Mouse (Mus musculus) forebrain, embryonic 11.5 days (tissue): Measurements from ENCODE around the gene Id3. TPM values are rescaled to one million over a fixed set of nuclear protein-coding genes. Genes with fewer than 3 reads are reported as not detected.
A peak's percentile ranks its signal among the peaks of the same experiment; 100 is the strongest.

Experiments used
- ATAC-seq: fragments of 200-750 bp; cut with Nextera tagmentation; replicated peaks from 2 replicates; pipeline ENCODE4 v1.8.0; 2017; ENCODE audit warnings: moderate TSS enrichment; ENCODE audit not compliant: low FRiP score
- DNase-seq: peaks from one replicate; pipeline ENCODE4 v3.0.0-alpha.2; 2017; ENCODE audit warnings: low spot score
- H3K27ac ChIP-seq: fragments of 300-500 bp; sonication (generic); 2 replicates; pipeline ENCODE4 v1.5.1; 2014; ENCODE audit warnings: low read depth, low read length
- H3K27me3 ChIP-seq: fragments of 300-500 bp; sonication (generic); 2 replicates; pipeline ENCODE4 v1.6.1; 2014; ENCODE audit warnings: mild to moderate bottlenecking, low read length, mixed read lengths; ENCODE audit not compliant: control insufficient read depth, insufficient read depth
- H3K36me3 ChIP-seq: fragments of 300-500 bp; sonication (generic); 2 replicates; pipeline ENCODE4 v1.6.1; 2014; ENCODE audit warnings: mild to moderate bottlenecking, low read length, moderate library complexity, mixed read lengths; ENCODE audit not compliant: control insufficient read depth, insufficient read depth
- H3K4me1 ChIP-seq: fragments of 300-500 bp; sonication (generic); replicated peaks from 2 replicates; pipeline ENCODE4 v1.6.1; 2014; ENCODE audit warnings: low read length, mixed read lengths; ENCODE audit not compliant: control insufficient read depth, insufficient read depth
- H3K4me2 ChIP-seq: fragments of 300-500 bp; sonication (generic); 2 replicates; pipeline ENCODE4 v1.6.1; 2014; ENCODE audit warnings: low read depth, mild to moderate bottlenecking, low read length, moderate library complexity, mixed read lengths; ENCODE audit not compliant: severe bottlenecking
- H3K4me3 ChIP-seq: fragments of 300-500 bp; sonication (generic); 2 replicates; pipeline ENCODE4 v1.5.1; 2014; ENCODE audit warnings: low read depth, low read length
- H3K9ac ChIP-seq: fragments of 300-500 bp; sonication (generic); 2 replicates; pipeline ENCODE4 v1.6.1; 2014; ENCODE audit warnings: low read length
- H3K9me3 ChIP-seq: fragments of 300-500 bp; sonication (generic); 2 replicates; pipeline ENCODE4 v1.6.1; 2016; ENCODE audit warnings: low read length, mixed read lengths; ENCODE audit not compliant: control insufficient read depth
- WGBS: fragments of 180-500 bp; shearing (Covaris S2); extraction: QIAGEN DNeasy Blood & Tissue Kit; methylation state at CpG from one replicate; pipeline ENCODE4 v1.1.7; 2014; 5-methylcytosine and 5-hydroxymethylcytosine counted together
- polyA plus RNA-seq: library from polyadenylated mRNA; unstranded; fragments of >200 nt; fragmentation: Nextera tagmentation; extraction: Ambion mirVana; gene quantifications from 2 replicates; pipeline ENCODE4 v1.2.1, GENCODE M21; 2014

The Id3 gene
- polyA plus RNA-seq, 1 experiment from 2014 or later, result 351 TPM

GRCm38 (mm10) chr4:136180408-136181330, 37.4 kb downstream of the Id3 start:
- Histone ChIP-seq H3K9ac (peak overlapping the region; percentile 43), H3K36me3 (no peaks in the 10 kb centered on the region; the same call in 1 of the 2 replicates), H3K27me3 (no peaks in the 10 kb centered on the region)

GRCm38 (mm10) chr4:136181367-136181766, 38.1 kb downstream of the Id3 start:
- Histone ChIP-seq H3K9ac (no peak overlapping the region), H3K4me2 (no peak overlapping the region), H3K4me1 (peaks cover 6% of the 10 kb centered on the region; the same call in 1 of the 2 replicates), H3K4me3 (no peak overlapping the region), H3K9me3 (no peaks in the 10 kb centered on the region), H3K27me3 (no peaks in the 10 kb centered on the region), H3K27ac (no peak overlapping the region), H3K36me3 (no peaks in the 10 kb centered on the region; the same call in 1 of the 2 replicates)
- ATAC-seq, result no peak
- WGBS, result 23% methylated on average over 12 of the region's 12 CpGs
- DNase-seq, result peak; percentile 49

More at GRCm38 (mm10) chr4:136180408-136181330, 37.4 kb downstream of the Id3 start:
- DNase-seq (peak; percentile 71), ATAC-seq (peak; percentile 74)
- Histone ChIP-seq H3K4me2 (peak overlapping the region; percentile 36), H3K4me3 (peak overlapping the region; percentile 23), H3K9me3 (no peaks in the 10 kb centered on the region), H3K27ac (no peak overlapping the region), H3K4me1 (peaks cover 8% of the 10 kb centered on the region; the same call in 1 of the 2 replicates)
- 16% methylated on average over 23 of the region's 23 CpGs for WGBS

- Histone ChIP-seq H3K4me1 (0 out of 2 replicates have a peak, but pooled peaks cover 2% of the 10 kb centered on the region), H3K9me3 (no peaks in the 10 kb centered on the region), H3K27ac (no peak overlapping the region), H3K36me3 (peaks cover 3% of the 10 kb centered on the region; the same call in 1 of the 2 replicates), H3K27me3 (no peaks in the 10 kb centered on the region), H3K9ac (no peak overlapping the region), H3K4me3 (no peak overlapping the region), H3K4me2 (no peak overlapping the region)
- DNase-seq (no peak), ATAC-seq (no peak)
- 85% methylated on average over 9 of the region's 9 CpGs for WGBS
These were observed 42.1 kb downstream of the Id3 start for GRCm38 (mm10) chr4:136185375-136185774.

- no peak for ATAC-seq
- H3K36me3 ChIP-seq, result peaks cover 3% of the 10 kb centered on the region; the same call in 1 of the 2 replicates
These were observed 43.0 kb downstream of the Id3 start for GRCm38 (mm10) chr4:136186315-136186714.

GRCm38 (mm10) chr4:136186739-136187472, 43.6 kb downstream of the Id3 start:
- WGBS, result 90% methylated on average over 23 of the region's 23 CpGs
- no peak for DNase-seq
- Histone ChIP-seq H3K4me1 (no peaks in the 10 kb centered on the region), H3K27me3 (no peaks in the 10 kb centered on the region), H3K9ac (no peak overlapping the region), H3K4me3 (no peak overlapping the region), H3K36me3 (peaks cover 3% of the 10 kb centered on the region; the same call in 1 of the 2 replicates), H3K4me2 (no peak overlapping the region), H3K9me3 (no peaks in the 10 kb centered on the region), H3K27ac (no peak overlapping the region)
- no peak for ATAC-seq

More at GRCm38 (mm10) chr4:136186315-136186714, 43.0 kb downstream of the Id3 start:
- H3K27me3 ChIP-seq, result no peaks in the 10 kb centered on the region
- H3K9me3 ChIP-seq, result no peaks in the 10 kb centered on the region
- H3K4me1 ChIP-seq, result no peaks in the 10 kb centered on the region
- DNase-seq, result no peak
- H3K4me3 ChIP-seq, result no peak overlapping the region
- H3K9ac ChIP-seq, result no peak overlapping the region
- no peak overlapping the region for H3K27ac ChIP-seq
- no peak overlapping the region for H3K4me2 ChIP-seq
- WGBS, result 87% methylated on average over 8 of the region's 8 CpGs

GRCm38 (mm10) chr4:136188973-136189737, 45.9 kb downstream of the Id3 start:
- no peak overlapping the region for H3K27ac ChIP-seq
- H3K9ac ChIP-seq, result no peak overlapping the region
- no peaks in the 10 kb centered on the region for H3K9me3 ChIP-seq
- H3K4me1 ChIP-seq, result no peaks in the 10 kb centered on the region
- H3K4me2 ChIP-seq, result no peak overlapping the region
- H3K36me3 ChIP-seq, result peaks cover 3% of the 10 kb centered on the region; the same call in 1 of the 2 replicates
- no peak overlapping the region for H3K4me3 ChIP-seq
- 84% methylated on average over 6 of the region's 6 CpGs for WGBS
- no peaks in the 10 kb centered on the region for H3K27me3 ChIP-seq
- ATAC-seq, result no peak
- peak; percentile 51 for DNase-seq

- H3K4me2 ChIP-seq, result no peak overlapping the region
- no peaks in the 10 kb centered on the region for H3K4me1 ChIP-seq
- H3K4me3 ChIP-seq, result no peak overlapping the region
- no peak overlapping the region for H3K27ac ChIP-seq
- H3K36me3 ChIP-seq, result peaks cover 3% of the 10 kb centered on the region; the same call in 1 of the 2 replicates
- DNase-seq, result no peak
- H3K27me3 ChIP-seq, result no peaks in the 10 kb centered on the region
- no peak overlapping the region for H3K9ac ChIP-seq
- WGBS, result 92% methylated on average over 8 of the region's 8 CpGs
- ATAC-seq, result no peak
- H3K9me3 ChIP-seq, result no peaks in the 10 kb centered on the region
These were observed 46.6 kb downstream of the Id3 start for GRCm38 (mm10) chr4:136189912-136190311.

GRCm38 (mm10) chr4:136193571-136193970, 50.3 kb downstream of the Id3 start:
- no peak overlapping the region for H3K9ac ChIP-seq
- H3K36me3 ChIP-seq, result no peaks in the 10 kb centered on the region; the same call in 1 of the 2 replicates

More at GRCm38 (mm10) chr4:136193571-136193970, 50.3 kb downstream of the Id3 start:
- H3K27ac ChIP-seq, result no peak overlapping the region
- H3K9me3 ChIP-seq, result no peaks in the 10 kb centered on the region
- H3K4me1 ChIP-seq, result no peaks in the 10 kb centered on the region
- 89% methylated on average over 3 of the region's 3 CpGs for WGBS
- ATAC-seq (no peak), DNase-seq (no peak)
- H3K4me2 ChIP-seq, result no peak overlapping the region
- no peak overlapping the region for H3K4me3 ChIP-seq
- H3K27me3 ChIP-seq, result no peaks in the 10 kb centered on the region
